Mouse (Mus musculus) intestine, postnatal 0 days (tissue): ENCODE data around the gene Frmd4a. TPM values are rescaled to one million over a fixed set of nuclear protein-coding genes. Genes with fewer than 3 reads are reported as not detected.
"Not testable (repeated sequence)": the region's sequence is repeated elsewhere in the genome, so short reads cannot be mapped to it uniquely, and the experiment has no call there.

Experiments
- ATAC-seq: fragments of 200-750 bp; cut with Nextera tagmentation; 2 replicates; pipeline ENCODE4 v1.8.0; 2017; ENCODE audit warnings: mild to moderate bottlenecking, moderate TSS enrichment, moderate library complexity
- H3K27ac ChIP-seq: fragments of 300-500 bp; sonication (generic); 2 replicates; pipeline ENCODE4 v1.5.1; 2014; ENCODE audit warnings: mild to moderate bottlenecking, low read depth, low read length, moderate library complexity
- H3K27me3 ChIP-seq: fragments of 300-500 bp; sonication (generic); replicated peaks from 2 replicates; pipeline ENCODE4 v1.6.1; 2014; ENCODE audit warnings: low read length, mixed read lengths; ENCODE audit not compliant: control insufficient read depth, insufficient read depth
- H3K36me3 ChIP-seq: fragments of 300-500 bp; sonication (generic); 2 replicates; pipeline ENCODE4 v1.6.1; 2014; ENCODE audit warnings: mild to moderate bottlenecking, moderate library complexity; ENCODE audit not compliant: control insufficient read depth, insufficient read depth
- H3K4me1 ChIP-seq: fragments of 300-500 bp; sonication (generic); replicated peaks from 2 replicates; pipeline ENCODE4 v1.6.1; 2014; ENCODE audit warnings: antibody characterized with exemption, low read length, mixed read lengths; ENCODE audit not compliant: control insufficient read depth, insufficient read depth
- H3K4me2 ChIP-seq: fragments of 300-500 bp; sonication (generic); replicated peaks from 2 replicates; pipeline ENCODE4 v1.6.1; 2014; ENCODE audit warnings: low read depth, mild to moderate bottlenecking, moderate library complexity
- H3K4me3 ChIP-seq: fragments of 300-500 bp; sonication (generic); 2 replicates; pipeline ENCODE4 v1.5.1; 2014; ENCODE audit warnings: low read depth, low read length
- H3K9ac ChIP-seq: fragments of 300-500 bp; sonication (generic); 2 replicates; pipeline ENCODE4 v1.6.1; 2014; ENCODE audit warnings: mild to moderate bottlenecking, low read depth, low read length
- H3K9me3 ChIP-seq: fragments of 300-500 bp; sonication (generic); 2 replicates; pipeline ENCODE4 v1.6.1; 2016; ENCODE audit warnings: mixed run types; ENCODE audit not compliant: control insufficient read depth
- CTCF ChIP-seq: sonication (generic); IDR thresholded peaks from 2 replicates; pipeline ENCODE4 v1.5.1; 2016; ENCODE audit warnings: low read depth, mild to moderate bottlenecking, control low read depth, antibody characterized with exemption, moderate library complexity
- WGBS: fragments of 180-500 bp; shearing (Covaris S2); extraction: QIAGEN DNeasy Blood & Tissue Kit; methylation state at CpG from one replicate; pipeline ENCODE4 v1.1.7; 2014; 5-methylcytosine and 5-hydroxymethylcytosine counted together
- polyA plus RNA-seq: library from polyadenylated mRNA; unstranded; fragments of >200 nt; fragmentation: Nextera tagmentation; extraction: Ambion mirVana; gene quantifications from 2 replicates; pipeline ENCODE4 v1.2.1, GENCODE M21; 2015

Gene Frmd4a
- polyA plus RNA-seq, 1 experiment from 2014 or later: 4.5 TPM

DNA sequence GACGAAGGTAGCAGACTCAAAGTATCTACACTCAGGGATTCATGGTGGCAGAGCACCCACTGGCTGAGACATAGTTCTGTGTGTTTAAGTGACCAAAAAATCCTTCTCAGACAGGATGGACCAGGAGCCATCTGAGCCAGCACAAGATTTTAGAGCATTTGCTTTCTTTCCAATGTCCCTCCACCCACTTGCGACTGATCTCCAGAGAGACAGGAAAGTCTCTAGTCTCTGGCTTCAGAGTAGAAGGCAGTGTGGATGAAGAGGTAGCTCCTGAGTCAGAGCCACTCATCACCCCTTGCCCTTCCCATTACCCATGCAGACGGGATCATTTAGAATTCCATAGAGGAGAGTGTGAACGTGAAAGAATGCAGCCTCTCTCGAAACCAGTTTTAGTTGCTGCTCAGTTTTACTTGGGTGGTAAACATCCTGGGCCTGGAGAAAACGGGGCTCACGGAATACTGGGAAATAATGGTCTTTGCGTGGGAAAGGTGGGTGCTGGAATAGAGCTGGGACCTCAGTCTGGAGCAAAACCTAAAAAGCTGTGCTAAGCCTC, 541.2 kb downstream of the Frmd4a start:
- no peak for ATAC-seq
- peaks cover 32% of the 10 kb centered on the region for H3K4me1 ChIP-seq

GRCm38 (mm10) chr2:4559211-4559882, 541.8 kb downstream of the Frmd4a start:
- Histone ChIP-seq H3K4me1 (peaks cover 32% of the 10 kb centered on the region), H3K4me2 (peak overlapping the region; percentile 77), H3K9me3 (no peaks in the 10 kb centered on the region), H3K9ac (peak overlapping the region; percentile 45), H3K36me3 (no peaks in the 10 kb centered on the region), H3K27me3 (no peaks in the 10 kb centered on the region), H3K27ac (peak overlapping the region; percentile 84), H3K4me3 (peak overlapping the region; percentile 55)
- ATAC-seq: peak; percentile 67
- under 1% methylated on average over 26 of the region's 27 CpGs for WGBS
- TF ChIP-seq CTCF: no peak; the same call in 1 of the 2 replicates

More for the DNA sequence above, 541.2 kb downstream of the Frmd4a start:
- H3K27ac ChIP-seq: peak overlapping the region; percentile 84
- no peaks in the 10 kb centered on the region for H3K36me3 ChIP-seq
- peak overlapping the region; percentile 77 for H3K4me2 ChIP-seq
- 24% methylated on average over 8 of the region's 8 CpGs for WGBS
- H3K9ac ChIP-seq: peak overlapping the region; percentile 45
- no peaks in the 10 kb centered on the region for H3K27me3 ChIP-seq
- TF ChIP-seq CTCF: no peak; the same call in 1 of the 2 replicates
- H3K4me3 ChIP-seq: peak overlapping the region; percentile 55
- H3K9me3 ChIP-seq: no peaks in the 10 kb centered on the region

- peaks cover 32% of the 10 kb centered on the region for H3K4me1 ChIP-seq
- no peaks in the 10 kb centered on the region for H3K27me3 ChIP-seq
- peak overlapping the region; percentile 55 for H3K4me3 ChIP-seq
- H3K4me2 ChIP-seq: peak overlapping the region; percentile 77
- no peak for TF ChIP-seq CTCF
- H3K9me3 ChIP-seq: no peaks in the 10 kb centered on the region
- H3K27ac ChIP-seq: peak overlapping the region; percentile 84
- H3K9ac ChIP-seq: peak overlapping the region; percentile 45
- peak; percentile 46; the same call in 1 of the 2 replicates for ATAC-seq
- under 1% methylated on average over 8 of the region's 8 CpGs for WGBS
- H3K36me3 ChIP-seq: no peaks in the 10 kb centered on the region
Measured at GRCm38 (mm10) chr2:4559883-4560247, 542.3 kb downstream of the Frmd4a start.

DNA sequence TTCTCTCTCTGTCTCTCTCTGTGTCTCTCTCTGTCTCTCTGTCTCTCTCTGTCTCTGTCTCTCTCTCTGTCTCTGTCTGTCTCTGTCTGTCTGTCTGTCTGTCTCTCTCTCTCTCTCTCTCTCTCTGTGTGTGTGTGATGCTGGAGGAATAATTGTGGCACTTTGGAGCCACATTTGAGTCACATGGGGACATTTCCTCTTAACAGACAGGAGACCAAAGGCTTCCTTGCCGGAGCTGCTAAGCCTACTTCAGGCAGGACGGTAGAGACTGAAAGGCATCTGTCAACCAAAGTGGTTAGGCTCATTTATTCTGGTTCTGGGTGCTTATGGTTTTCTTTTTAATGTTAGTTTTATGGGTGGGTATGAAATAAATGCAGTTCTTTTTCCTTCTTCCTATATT, 543.0 kb downstream of the Frmd4a start:
- WGBS: 5% methylated on average over 2 of the region's 2 CpGs
- not testable (repeated sequence) for ATAC-seq, H3K27ac ChIP-seq, H3K36me3 ChIP-seq, H3K27me3 ChIP-seq, H3K9me3 ChIP-seq
- peak overlapping the region; percentile 77 for H3K4me2 ChIP-seq
- H3K9ac ChIP-seq: peak overlapping the region; percentile 37; the same call in 1 of the 2 replicates
- peak overlapping the region; percentile 55 for H3K4me3 ChIP-seq
- peaks cover 28% of the 10 kb centered on the region for H3K4me1 ChIP-seq

DNA sequence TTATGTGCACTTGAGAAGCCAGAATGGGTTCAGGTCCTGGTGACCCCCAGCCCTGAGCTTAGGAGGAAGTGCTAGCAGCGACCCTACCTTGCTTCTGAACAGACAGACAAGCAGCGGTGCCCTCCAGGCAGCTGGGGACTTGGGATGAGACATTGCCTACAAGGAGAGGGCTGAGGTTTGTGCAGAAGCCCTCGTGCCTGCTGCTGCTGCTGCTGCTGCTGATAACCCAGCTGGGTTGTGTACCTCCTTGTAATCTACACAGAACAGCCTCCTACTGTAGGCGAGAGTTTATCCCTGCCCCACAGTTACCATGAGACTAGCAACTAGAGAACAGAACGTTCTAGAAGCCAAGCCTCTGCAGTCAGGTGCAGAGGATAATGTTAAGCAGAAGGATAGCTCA, 543.7 kb downstream of the Frmd4a start:
- Histone ChIP-seq H3K4me1 (peaks cover 23% of the 10 kb centered on the region), H3K4me3 (peak overlapping the region; percentile 55), H3K4me2 (peak overlapping the region; percentile 77), H3K36me3 (peaks cover 5% of the 10 kb centered on the region; the same call in 1 of the 2 replicates), H3K27me3 (no peaks in the 10 kb centered on the region), H3K9ac (peak overlapping the region; percentile 37; the same call in 1 of the 2 replicates), H3K27ac (peak overlapping the region; percentile 24; the same call in 1 of the 2 replicates), H3K9me3 (no peaks in the 10 kb centered on the region)
- peak; percentile 12; the same call in 1 of the 2 replicates for ATAC-seq
- 17% methylated on average over 5 of the region's 5 CpGs for WGBS
- TF ChIP-seq CTCF: no peak

- H3K4me1 ChIP-seq: peaks cover 21% of the 10 kb centered on the region
- H3K9ac ChIP-seq: no peak overlapping the region
- H3K36me3 ChIP-seq: peaks cover 14% of the 10 kb centered on the region
Measured at GRCm38 (mm10) chr2:4562373-4562772, 544.9 kb downstream of the Frmd4a start.

More at GRCm38 (mm10) chr2:4562373-4562772, 544.9 kb downstream of the Frmd4a start:
- no peak for TF ChIP-seq CTCF
- no peaks in the 10 kb centered on the region for H3K27me3 ChIP-seq
- H3K4me2 ChIP-seq: peak overlapping the region; percentile 77
- H3K27ac ChIP-seq: no peak overlapping the region
- 76% methylated on average over 3 of the region's 3 CpGs for WGBS
- H3K4me3 ChIP-seq: no peak overlapping the region; the same call in 1 of the 2 replicates
- no peaks in the 10 kb centered on the region for H3K9me3 ChIP-seq
- no peak for ATAC-seq
